Mouse (Mus musculus): Measurements from ENCODE around the gene 1700012B09Rik.

DNA sequence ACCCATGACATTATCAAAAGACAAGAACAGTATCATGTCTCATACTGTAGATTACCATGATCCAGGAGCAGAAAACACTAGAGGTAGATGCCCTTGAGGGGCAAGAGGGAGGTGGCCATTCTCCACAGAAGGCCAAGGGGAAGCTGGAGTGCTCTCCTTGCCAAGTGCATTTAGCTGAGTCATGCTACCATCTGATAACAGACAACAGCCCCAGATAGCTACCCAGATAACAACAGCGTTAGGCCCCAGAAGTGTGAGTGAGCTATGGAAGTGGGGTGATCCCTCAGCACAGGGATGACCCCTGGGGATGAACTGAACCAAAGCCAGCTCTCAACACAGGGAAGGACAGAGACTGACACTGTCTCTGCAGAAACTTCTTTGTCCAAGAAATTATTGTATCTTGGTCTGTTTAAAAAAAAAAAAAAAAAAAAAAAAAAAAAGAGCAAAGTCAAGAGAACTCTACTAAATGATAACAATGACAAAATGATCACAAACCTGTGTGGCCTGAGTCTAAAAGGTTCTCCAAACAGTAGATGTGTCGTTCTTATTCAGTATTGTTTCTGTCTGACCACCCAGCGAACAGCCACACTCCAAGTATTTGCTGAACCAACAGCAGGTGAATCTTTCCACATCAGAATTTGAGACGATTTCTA, 31.2 kb downstream of the 1700012B09Rik start:
- TF ChIP-seq CTCF (IDR thresholded peaks at IDR 0.05; ENCODE audit: low read depth) (no peak), EP300 (IDR thresholded peaks at IDR 0.05; ENCODE audit: low read depth) (no peak)
